Mouse (Mus musculus) forelimb bud, embryonic 11.5 days (tissue): Measurements from ENCODE around the gene Hist1h2aa.
A peak's percentile ranks its signal among the peaks of the same experiment; 100 is the strongest.

Source experiments
- DNase-seq: peaks from one replicate; pipeline ENCODE4 v3.0.0-alpha.2; 2012; ENCODE audit warnings: low read depth, low spot score

Hist1h2aa gene

GRCm38 (mm10) chr13:23942861-23943260 is 8.6 kb downstream of the Hist1h2aa start:
- DNase-seq: no peak

GRCm38 (mm10) chr13:23946254-23946653 is 12.0 kb downstream of the Hist1h2aa start:
- DNase-seq: no peak

GRCm38 (mm10) chr13:23949484-23950246 is 15.4 kb downstream of the Hist1h2aa start:
- DNase-seq: peak; percentile 44

GRCm38 (mm10) chr13:23950928-23951327 is 16.7 kb downstream of the Hist1h2aa start:
- no peak for DNase-seq

GRCm38 (mm10) chr13:23959776-23960175 is 25.5 kb downstream of the Hist1h2aa start:
- no peak for DNase-seq

GRCm38 (mm10) chr13:23964909-23965308 is 30.6 kb downstream of the Hist1h2aa start:
- no peak for DNase-seq

GRCm38 (mm10) chr13:23971870-23972269 is 37.6 kb downstream of the Hist1h2aa start:
- DNase-seq: no peak

GRCm38 (mm10) chr13:23972271-23972670 is 38.0 kb downstream of the Hist1h2aa start:
- no peak for DNase-seq
